Mouse (Mus musculus): ENCODE data around the gene Abtb2. TPM values are rescaled to one million over a fixed set of nuclear protein-coding genes. Genes with fewer than 3 reads are reported as not detected.

Gene Abtb2
- polyA plus RNA-seq, 1 experiment from 2014 or later, result 20.2 TPM

DNA sequence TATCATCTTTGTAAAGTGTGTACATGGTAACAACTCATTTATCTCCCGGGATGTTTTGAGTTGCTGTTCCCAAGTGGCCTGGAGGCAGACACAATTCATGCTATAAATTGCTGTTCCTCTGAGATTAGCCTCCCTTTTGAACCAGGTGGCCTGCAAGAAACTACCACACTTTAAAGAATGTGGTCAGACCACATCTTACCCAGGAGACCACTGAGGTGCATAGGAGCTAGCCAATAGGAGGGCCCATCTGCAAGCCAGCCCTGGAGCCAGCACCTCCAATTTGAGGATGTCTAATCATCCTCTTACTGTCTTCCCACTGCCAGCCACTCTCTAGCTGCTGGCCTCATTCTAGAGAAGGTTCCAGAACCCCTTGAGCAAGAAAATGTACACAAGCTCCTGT lies 35.4 kb downstream of the Abtb2 start:
- no peaks in the 10 kb centered on the region for H3K27me3 ChIP-seq
- 45% methylated on average over 1 of the region's 1 CpGs for WGBS

DNA sequence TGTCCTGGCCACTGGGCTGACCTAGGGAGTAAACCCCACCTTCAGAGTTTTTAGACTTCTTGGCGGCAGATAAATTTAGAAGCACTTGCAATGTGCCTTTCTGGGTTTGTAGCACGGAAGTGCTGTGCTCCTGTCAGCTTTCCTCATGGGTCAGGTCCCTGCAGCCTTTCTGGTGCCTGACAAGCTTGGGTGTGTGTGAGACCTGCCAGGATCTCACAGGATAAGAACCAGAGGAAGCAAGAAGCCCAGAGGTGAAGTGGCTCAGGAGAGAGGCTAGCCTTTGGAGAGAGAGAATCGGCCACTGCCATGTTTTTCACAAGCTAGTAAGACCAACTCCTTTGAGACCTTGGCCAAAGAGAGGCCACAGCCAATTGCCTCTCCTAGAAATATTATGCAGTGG lies 37.1 kb downstream of the Abtb2 start:
- ATAC-seq (replicated peaks; ENCODE audit: insufficient number of reproducible peaks, insufficient read depth, low FRiP score, low read depth), result no peak; the same call in 1 of the 2 replicates
- Histone ChIP-seq H3K4me1 (replicated peaks) (peaks cover 75% of the 10 kb centered on the region), H3K9me3 (replicated peaks) (no peaks in the 10 kb centered on the region), H3K9ac (no peak overlapping the region), H3K36me3 (no peaks in the 10 kb centered on the region), H3K4me3 (0 out of 2 replicates have a peak overlapping the region, but pooled peaks have one; percentile 5), H3K4me2 (peak overlapping the region; percentile 44), H3K27ac (peak overlapping the region; percentile 83), H3K27me3 (no peaks in the 10 kb centered on the region)
- WGBS, result 31% methylated on average over 3 of the region's 3 CpGs

More for the DNA sequence above, 35.4 kb downstream of the Abtb2 start:
- no peak overlapping the region for H3K9ac ChIP-seq
- no peaks in the 10 kb centered on the region for H3K36me3 ChIP-seq
- no peak for ATAC-seq (replicated peaks; ENCODE audit: insufficient number of reproducible peaks, insufficient read depth, low FRiP score, low read depth)
- H3K9me3 ChIP-seq (replicated peaks), result no peaks in the 10 kb centered on the region
- peaks cover 83% of the 10 kb centered on the region for H3K4me1 ChIP-seq (replicated peaks)
- no peak overlapping the region for H3K4me3 ChIP-seq
- peak overlapping the region; percentile 81 for H3K27ac ChIP-seq
- H3K4me2 ChIP-seq, result no peak overlapping the region

DNA sequence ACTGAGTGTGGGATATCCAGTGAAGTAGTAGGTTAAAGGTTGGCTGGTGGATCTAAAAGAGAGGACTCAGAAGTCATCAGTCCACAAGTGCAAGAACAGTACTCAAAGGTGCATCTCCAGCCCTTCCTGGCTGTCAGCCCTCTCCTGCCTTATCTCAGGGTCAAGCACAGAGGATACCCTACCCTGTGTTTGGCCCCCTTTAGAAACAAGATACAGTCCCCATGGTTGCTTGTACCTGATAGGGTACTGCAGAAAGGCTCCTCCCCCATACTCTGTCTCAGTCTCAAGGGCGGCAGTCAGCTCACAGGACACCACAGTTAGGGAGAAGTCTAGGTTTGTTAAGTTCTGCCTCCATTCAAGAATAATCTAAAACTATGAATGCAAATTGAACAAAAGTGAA lies 37.8 kb downstream of the Abtb2 start:
- ATAC-seq (replicated peaks; ENCODE audit: insufficient number of reproducible peaks, insufficient read depth, low FRiP score, low read depth), result peak; percentile 55; the same call in 1 of the 2 replicates
- Histone ChIP-seq H3K9ac (no peak overlapping the region), H3K9me3 (replicated peaks) (no peaks in the 10 kb centered on the region), H3K4me2 (peak overlapping the region; percentile 44), H3K27me3 (no peaks in the 10 kb centered on the region), H3K4me1 (replicated peaks) (peaks cover 75% of the 10 kb centered on the region), H3K4me3 (0 out of 2 replicates have a peak overlapping the region, but pooled peaks have one; percentile 5), H3K27ac (peak overlapping the region; percentile 83), H3K36me3 (no peaks in the 10 kb centered on the region)
- WGBS, result 21% methylated on average over 1 of the region's 1 CpGs

DNA sequence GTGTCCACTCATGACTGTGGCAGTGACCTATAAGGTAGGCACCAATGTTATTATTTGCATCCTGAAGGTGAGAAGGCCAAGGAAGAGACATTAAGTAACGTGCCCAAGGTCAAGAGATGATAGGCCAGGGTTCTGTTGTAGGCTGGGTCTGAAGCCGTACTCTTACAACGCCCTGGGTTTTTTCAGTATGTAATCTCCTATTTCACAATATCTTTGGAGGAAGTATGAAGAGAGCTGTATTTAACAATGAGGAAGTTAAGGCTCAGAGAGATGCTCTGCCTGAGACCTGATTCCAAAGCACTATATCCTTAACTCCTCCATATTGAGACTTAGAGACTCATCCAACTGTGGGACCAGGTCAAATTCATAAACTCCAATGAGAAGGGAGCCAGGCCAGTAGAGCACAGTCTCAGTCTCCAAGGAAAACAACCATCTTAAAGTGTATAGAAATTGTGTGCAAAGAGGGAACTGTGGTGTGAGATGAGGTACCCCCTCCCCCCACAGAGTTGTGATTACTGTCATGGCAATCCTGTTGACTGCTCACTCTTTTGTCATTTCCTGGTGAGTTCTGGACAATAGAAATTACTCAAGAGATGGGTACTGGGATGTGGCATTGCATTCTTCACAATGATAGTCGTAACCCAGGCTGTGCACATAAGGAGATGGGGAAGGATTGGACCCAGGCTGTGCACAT lies 39.8 kb downstream of the Abtb2 start:
- Histone ChIP-seq H3K9me3 (replicated peaks) (no peaks in the 10 kb centered on the region), H3K27me3 (no peaks in the 10 kb centered on the region), H3K4me3 (no peak overlapping the region), H3K4me2 (no peak overlapping the region), H3K36me3 (no peaks in the 10 kb centered on the region), H3K9ac (no peak overlapping the region), H3K4me1 (replicated peaks) (peaks cover 71% of the 10 kb centered on the region), H3K27ac (no peak overlapping the region)
- WGBS, result 84% methylated on average over 4 of the region's 4 CpGs
- ATAC-seq (replicated peaks; ENCODE audit: insufficient number of reproducible peaks, insufficient read depth, low FRiP score, low read depth), result no peak

DNA sequence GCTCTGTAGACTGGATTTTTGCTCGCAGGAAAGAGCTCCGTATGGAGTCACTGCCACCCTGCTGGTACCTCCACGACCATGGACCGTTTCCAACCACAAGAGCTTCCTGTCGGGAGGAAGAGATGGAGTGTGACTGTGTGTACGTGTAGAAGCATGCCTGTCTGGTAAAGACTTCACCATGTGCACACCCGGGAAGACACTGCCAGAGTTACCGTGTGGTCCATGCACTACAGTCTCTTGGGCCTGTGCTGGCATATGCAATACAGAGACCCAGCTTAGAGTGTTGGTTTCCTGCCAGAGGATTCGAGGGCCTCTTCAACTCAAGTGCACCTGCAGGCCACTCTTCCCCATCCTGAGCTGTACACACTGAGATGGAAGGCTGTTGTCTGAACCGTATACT lies 41.8 kb downstream of the Abtb2 start:
- Histone ChIP-seq H3K4me1 (replicated peaks) (peaks cover 52% of the 10 kb centered on the region), H3K27ac (peak overlapping the region; percentile 56; the same call in 1 of the 2 replicates), H3K4me2 (no peak overlapping the region), H3K4me3 (no peak overlapping the region), H3K9ac (no peak overlapping the region), H3K27me3 (no peaks in the 10 kb centered on the region), H3K9me3 (replicated peaks) (no peaks in the 10 kb centered on the region), H3K36me3 (no peaks in the 10 kb centered on the region)
- ATAC-seq (replicated peaks; ENCODE audit: insufficient number of reproducible peaks, insufficient read depth, low FRiP score, low read depth), result peak; percentile 61; the same call in 1 of the 2 replicates
- 48% methylated on average over 10 of the region's 10 CpGs for WGBS

DNA sequence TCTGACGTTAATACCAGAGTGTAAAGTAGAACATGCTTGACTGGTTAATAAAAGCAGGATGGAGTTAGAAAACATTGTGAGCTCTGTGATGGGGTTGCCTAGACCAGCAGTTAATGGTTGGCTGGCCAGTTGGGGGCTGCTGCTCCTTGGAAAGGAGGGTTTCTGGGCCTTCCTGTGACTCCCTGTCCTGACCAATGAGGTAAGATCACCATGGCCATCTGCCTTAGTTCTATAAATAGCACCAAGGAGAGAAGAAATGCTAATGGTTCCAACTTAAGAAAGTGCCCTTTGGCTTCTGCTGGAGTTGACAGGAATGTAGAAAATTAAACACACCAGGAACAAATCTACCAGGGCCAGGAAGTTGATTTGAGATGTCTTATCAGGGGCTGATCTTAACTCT lies 42.8 kb downstream of the Abtb2 start:
- 51% methylated on average over 1 of the region's 1 CpGs for WGBS
- peak overlapping the region; percentile 56; the same call in 1 of the 2 replicates for H3K27ac ChIP-seq
- H3K4me1 ChIP-seq (replicated peaks), result peaks cover 49% of the 10 kb centered on the region

DNA sequence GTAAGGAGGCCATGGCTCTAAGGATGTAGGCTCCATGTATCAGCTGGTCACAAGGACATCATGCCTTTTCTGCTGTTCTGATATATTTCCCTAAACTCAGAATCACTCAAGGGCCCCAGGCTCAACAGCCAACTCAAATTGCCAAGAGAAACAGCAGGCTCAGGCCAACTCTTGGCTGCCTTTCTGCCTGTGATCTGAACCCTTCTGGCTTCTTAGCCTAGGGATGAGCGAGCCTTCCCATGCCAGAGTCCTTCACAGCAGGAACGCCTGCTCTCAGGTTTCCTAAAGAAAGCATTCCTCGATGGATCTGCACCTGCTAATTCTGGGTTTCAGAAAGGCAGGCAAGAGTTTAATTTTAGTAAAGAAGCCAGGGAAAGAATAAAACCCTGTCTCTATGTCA lies 43.4 kb downstream of the Abtb2 start:
- no peaks in the 10 kb centered on the region for H3K27me3 ChIP-seq
- WGBS, result 44% methylated on average over 3 of the region's 3 CpGs
- no peaks in the 10 kb centered on the region for H3K36me3 ChIP-seq
- H3K27ac ChIP-seq, result 0 out of 2 replicates have a peak overlapping the region, but pooled peaks have one; percentile 56
- no peaks in the 10 kb centered on the region for H3K9me3 ChIP-seq (replicated peaks)
- H3K4me3 ChIP-seq, result no peak overlapping the region
- H3K4me1 ChIP-seq (replicated peaks), result peaks cover 46% of the 10 kb centered on the region
- no peak overlapping the region for H3K4me2 ChIP-seq
- no peak for ATAC-seq (replicated peaks; ENCODE audit: insufficient number of reproducible peaks, insufficient read depth, low FRiP score, low read depth)
- no peak overlapping the region for H3K9ac ChIP-seq

More for the DNA sequence above, 42.8 kb downstream of the Abtb2 start:
- Histone ChIP-seq H3K9me3 (replicated peaks) (no peaks in the 10 kb centered on the region), H3K9ac (no peak overlapping the region), H3K36me3 (no peaks in the 10 kb centered on the region), H3K27me3 (no peaks in the 10 kb centered on the region), H3K4me2 (no peak overlapping the region), H3K4me3 (no peak overlapping the region)
- ATAC-seq (replicated peaks; ENCODE audit: insufficient number of reproducible peaks, insufficient read depth, low FRiP score, low read depth), result no peak

DNA sequence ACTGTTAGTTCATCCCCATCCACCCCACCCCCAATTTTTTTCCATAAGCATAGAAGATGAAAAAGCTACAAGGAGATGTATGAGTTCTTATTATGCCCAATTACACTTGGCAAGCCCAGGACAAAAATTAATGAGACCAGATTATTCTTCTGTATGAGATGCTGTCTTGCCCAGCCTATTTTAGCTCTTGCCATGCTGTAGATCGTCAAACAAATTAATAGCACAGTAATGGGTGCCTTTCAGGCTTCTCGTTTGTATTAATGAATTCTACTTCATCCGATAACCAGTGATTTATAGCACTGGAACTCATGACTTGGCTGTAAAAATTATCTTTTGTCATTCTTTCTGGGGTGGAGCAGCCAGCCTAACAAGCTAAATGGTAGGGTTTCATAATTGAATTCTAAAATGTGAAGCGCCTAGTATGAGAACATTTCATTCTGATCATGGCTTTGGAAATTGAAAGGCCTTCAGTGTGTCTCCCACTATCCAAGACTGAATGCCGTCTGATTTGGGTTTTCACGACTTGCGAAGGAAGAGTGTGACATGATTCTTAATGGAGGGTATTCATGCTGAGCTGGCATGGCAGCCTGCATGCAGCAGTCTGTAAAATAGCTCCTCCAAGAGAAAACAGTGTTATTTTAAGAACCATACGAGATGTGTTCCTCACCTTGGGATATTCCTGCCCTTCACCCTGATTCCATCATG lies 44.9 kb downstream of the Abtb2 start:
- Histone ChIP-seq H3K4me1 (replicated peaks) (peaks cover 41% of the 10 kb centered on the region), H3K4me3 (no peak overlapping the region)

DNA sequence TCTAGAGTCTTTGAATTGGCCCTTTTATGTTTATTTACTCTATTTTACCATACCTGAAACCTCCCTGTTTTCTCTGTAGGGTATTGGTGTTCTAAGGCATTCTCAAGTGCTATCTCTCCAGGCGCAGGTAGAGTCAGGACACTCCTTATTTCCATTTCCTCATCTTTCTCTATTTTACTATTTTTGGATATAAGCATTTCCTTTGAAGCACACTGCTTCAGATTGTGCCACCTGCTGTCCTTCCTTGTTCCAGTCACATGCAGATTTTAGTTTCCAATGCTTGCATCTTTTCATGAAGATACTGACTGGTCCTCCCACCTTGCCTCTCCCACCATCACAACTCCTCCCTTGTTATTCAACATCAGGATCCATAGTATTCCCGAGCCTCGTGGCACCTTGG lies 47.8 kb downstream of the Abtb2 start:
- no peak for ATAC-seq (replicated peaks; ENCODE audit: insufficient number of reproducible peaks, insufficient read depth, low FRiP score, low read depth)
- Histone ChIP-seq H3K4me2 (no peak overlapping the region), H3K36me3 (no peaks in the 10 kb centered on the region), H3K9me3 (replicated peaks) (no peaks in the 10 kb centered on the region), H3K9ac (no peak overlapping the region), H3K4me3 (no peak overlapping the region), H3K27ac (no peak overlapping the region), H3K27me3 (no peaks in the 10 kb centered on the region), H3K4me1 (replicated peaks) (peaks cover 32% of the 10 kb centered on the region)
- 62% methylated on average over 3 of the region's 3 CpGs for WGBS

More for the DNA sequence above, 44.9 kb downstream of the Abtb2 start:
- Histone ChIP-seq H3K27ac (no peak overlapping the region), H3K4me2 (no peak overlapping the region), H3K27me3 (no peaks in the 10 kb centered on the region), H3K36me3 (no peaks in the 10 kb centered on the region), H3K9ac (no peak overlapping the region), H3K9me3 (replicated peaks) (no peaks in the 10 kb centered on the region)
- WGBS, result 87% methylated on average over 8 of the region's 8 CpGs
- no peak for ATAC-seq (replicated peaks; ENCODE audit: insufficient number of reproducible peaks, insufficient read depth, low FRiP score, low read depth)

DNA sequence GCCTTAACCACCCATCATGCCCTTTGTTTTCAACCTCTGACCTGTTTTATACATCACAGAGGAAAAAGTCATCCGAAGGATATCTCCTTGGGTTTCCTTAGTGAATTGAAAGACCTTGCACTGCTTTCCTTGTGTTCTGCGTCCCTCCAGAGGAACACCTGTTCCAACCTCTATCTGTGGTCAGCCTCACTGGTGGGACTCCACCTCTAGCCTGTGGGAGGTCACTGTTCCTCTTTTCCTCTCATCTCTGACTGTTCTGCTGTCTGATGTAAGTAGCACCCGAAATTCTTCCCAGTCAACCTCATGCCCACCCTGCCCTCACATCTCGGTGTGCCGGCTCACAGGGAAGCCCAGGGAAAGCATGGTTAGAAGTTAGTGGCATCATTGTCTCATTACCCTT lies 48.9 kb downstream of the Abtb2 start:
- ATAC-seq (replicated peaks; ENCODE audit: insufficient number of reproducible peaks, insufficient read depth, low FRiP score, low read depth), result no peak
- H3K4me3 ChIP-seq, result no peak overlapping the region
- H3K4me2 ChIP-seq, result no peak overlapping the region
- H3K27ac ChIP-seq, result no peak overlapping the region
- H3K9me3 ChIP-seq (replicated peaks), result no peaks in the 10 kb centered on the region
- no peaks in the 10 kb centered on the region for H3K27me3 ChIP-seq
- no peak overlapping the region for H3K9ac ChIP-seq
- H3K4me1 ChIP-seq (replicated peaks), result peaks cover 25% of the 10 kb centered on the region
- 85% methylated on average over 5 of the region's 5 CpGs for WGBS
- no peaks in the 10 kb centered on the region for H3K36me3 ChIP-seq

DNA sequence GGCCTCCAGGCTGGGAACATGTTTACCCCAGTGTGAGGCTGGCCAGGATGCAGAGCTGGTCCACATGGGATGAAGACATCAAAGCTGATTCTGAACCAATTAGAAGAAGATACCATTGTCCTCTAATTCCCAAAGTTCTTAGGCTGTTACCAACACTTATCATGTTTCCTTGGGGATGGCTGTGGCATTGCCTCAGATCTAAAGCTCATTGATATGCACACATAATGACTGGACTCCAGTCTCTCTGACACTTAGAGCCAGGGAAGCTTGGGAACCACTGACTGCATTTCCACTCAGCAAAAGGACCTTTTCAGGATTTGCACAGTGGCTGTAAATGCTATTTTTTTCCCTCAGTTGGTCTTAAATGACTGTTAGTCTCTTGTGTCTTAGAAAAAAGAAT lies 52.3 kb downstream of the Abtb2 start:
- peaks cover 34% of the 10 kb centered on the region for H3K4me1 ChIP-seq (replicated peaks)
- 0 out of 2 replicates have a peak overlapping the region, but pooled peaks have one; percentile 2 for H3K27ac ChIP-seq
- H3K4me2 ChIP-seq, result no peak overlapping the region

More for the DNA sequence above, 52.3 kb downstream of the Abtb2 start:
- Histone ChIP-seq H3K36me3 (no peaks in the 10 kb centered on the region), H3K9me3 (replicated peaks) (no peaks in the 10 kb centered on the region), H3K27me3 (no peaks in the 10 kb centered on the region), H3K4me3 (no peak overlapping the region), H3K9ac (no peak overlapping the region)
- no peak for ATAC-seq (replicated peaks; ENCODE audit: insufficient number of reproducible peaks, insufficient read depth, low FRiP score, low read depth)

All from heart, embryonic 15.5 days (tissue).